Mouse (Mus musculus) hindbrain, embryonic 10.5 days (tissue): ENCODE results near the gene Prss40. TPM values are rescaled to one million over a fixed set of nuclear protein-coding genes. Genes with fewer than 3 reads are reported as not detected.

Source experiments
- DNase-seq: peaks from one replicate; pipeline ENCODE4 v3.0.0-alpha.2; 2017; ENCODE audit warnings: low spot score
- H3K27ac ChIP-seq: fragments of 300-500 bp; sonication (generic); 2 replicates; pipeline ENCODE4 v1.5.1; 2016; ENCODE audit warnings: mild to moderate bottlenecking, moderate library complexity
- H3K27me3 ChIP-seq: fragments of 300-500 bp; sonication (generic); 2 replicates; pipeline ENCODE4 v1.6.1; 2016; ENCODE audit warnings: mild to moderate bottlenecking; ENCODE audit not compliant: poor library complexity, insufficient read depth, severe bottlenecking
- H3K36me3 ChIP-seq: fragments of 300-500 bp; sonication (generic); 2 replicates; pipeline ENCODE4 v1.6.1; 2016; ENCODE audit warnings: mild to moderate bottlenecking, moderate library complexity
- H3K4me1 ChIP-seq: fragments of 300-500 bp; sonication (generic); replicated peaks from 2 replicates; pipeline ENCODE4 v1.6.1; 2016; ENCODE audit warnings: mild to moderate bottlenecking
- H3K4me3 ChIP-seq: fragments of 300-500 bp; sonication (generic); 2 replicates; pipeline ENCODE4 v1.5.1; 2016; ENCODE audit warnings: mild to moderate bottlenecking, moderate library complexity
- H3K9me3 ChIP-seq: fragments of 300-500 bp; sonication (generic); 2 replicates; pipeline ENCODE4 v1.6.1; 2016; ENCODE audit warnings: mild to moderate bottlenecking, moderate library complexity
- WGBS: fragments of 180-500 bp; shearing (Covaris S2); methylation state at CpG from one replicate; pipeline ENCODE4 v1.1.7; 2016; 5-methylcytosine and 5-hydroxymethylcytosine counted together
- polyA plus RNA-seq: library from polyadenylated mRNA; unstranded; fragments of >200 nt; fragmentation: Nextera tagmentation; extraction: Ambion mirVana; gene quantifications from 2 replicates; pipeline ENCODE4 v1.2.1, GENCODE M21; 2016

Prss40 gene
- polyA plus RNA-seq, result not detected in 2 replicates

DNA sequence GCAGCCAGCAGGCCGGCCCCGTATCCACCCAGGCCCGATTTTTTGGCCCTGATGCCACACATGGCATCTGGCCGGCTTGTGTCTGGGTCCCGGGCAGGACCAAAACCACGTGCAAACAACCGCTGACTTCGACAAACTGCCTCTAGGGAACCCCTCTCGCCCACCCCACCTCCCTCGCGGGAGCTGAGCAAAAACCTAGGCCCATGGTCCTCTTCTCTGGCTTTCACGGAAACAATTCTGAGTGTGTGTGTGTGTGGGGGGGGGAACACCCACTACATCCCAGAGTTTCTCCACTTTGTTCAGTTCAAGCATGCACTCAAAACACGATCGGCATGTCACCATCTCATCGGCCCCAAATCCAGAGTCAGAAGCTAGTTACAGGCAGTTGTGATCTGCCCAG is at the start of gene Prss40:
Gene Prss40 (minus strand): TSS at position 101 of the 400 bp plus-strand sequence.
- 87% methylated on average over 15 of the region's 15 CpGs for WGBS
- Histone ChIP-seq H3K9me3 (no peaks in the 10 kb centered on the region), H3K36me3 (no peaks in the 10 kb centered on the region), H3K27ac (no peak within 1 kb of the TSS), H3K4me1 (no peaks in the 10 kb centered on the region), H3K27me3 (no peaks in the 10 kb centered on the region), H3K4me3 (no peak within 1 kb of the TSS)
- no peak for DNase-seq

DNA sequence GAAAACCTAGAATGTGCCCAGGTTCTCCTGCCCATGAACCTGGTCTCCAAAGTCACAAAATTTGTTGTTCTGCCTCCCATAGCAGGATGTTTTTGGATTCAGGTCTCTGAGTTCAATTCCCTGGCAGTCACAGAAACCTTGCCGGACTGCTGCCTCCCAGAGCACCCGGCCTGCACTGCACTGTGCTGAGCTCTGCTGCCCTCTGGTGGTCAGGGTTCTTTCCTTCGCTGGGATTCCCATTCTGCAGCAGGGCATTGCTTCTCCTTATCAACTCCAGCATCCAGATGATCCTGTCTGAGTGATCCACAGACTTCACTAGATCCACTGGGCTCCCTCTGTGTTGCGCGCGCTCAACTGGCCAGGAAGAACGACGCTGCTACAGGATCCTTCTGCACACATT is 41.6 kb upstream of the Prss40 start:
- Histone ChIP-seq H3K4me1 (no peaks in the 10 kb centered on the region), H3K27ac (no peak overlapping the region), H3K9me3 (no peaks in the 10 kb centered on the region), H3K4me3 (no peak overlapping the region), H3K36me3 (no peaks in the 10 kb centered on the region), H3K27me3 (no peaks in the 10 kb centered on the region)
- peak; percentile 83 for DNase-seq
- whole genome bisulfite sequencing, result 14% methylated on average over 8 of the region's 8 CpGs

DNA sequence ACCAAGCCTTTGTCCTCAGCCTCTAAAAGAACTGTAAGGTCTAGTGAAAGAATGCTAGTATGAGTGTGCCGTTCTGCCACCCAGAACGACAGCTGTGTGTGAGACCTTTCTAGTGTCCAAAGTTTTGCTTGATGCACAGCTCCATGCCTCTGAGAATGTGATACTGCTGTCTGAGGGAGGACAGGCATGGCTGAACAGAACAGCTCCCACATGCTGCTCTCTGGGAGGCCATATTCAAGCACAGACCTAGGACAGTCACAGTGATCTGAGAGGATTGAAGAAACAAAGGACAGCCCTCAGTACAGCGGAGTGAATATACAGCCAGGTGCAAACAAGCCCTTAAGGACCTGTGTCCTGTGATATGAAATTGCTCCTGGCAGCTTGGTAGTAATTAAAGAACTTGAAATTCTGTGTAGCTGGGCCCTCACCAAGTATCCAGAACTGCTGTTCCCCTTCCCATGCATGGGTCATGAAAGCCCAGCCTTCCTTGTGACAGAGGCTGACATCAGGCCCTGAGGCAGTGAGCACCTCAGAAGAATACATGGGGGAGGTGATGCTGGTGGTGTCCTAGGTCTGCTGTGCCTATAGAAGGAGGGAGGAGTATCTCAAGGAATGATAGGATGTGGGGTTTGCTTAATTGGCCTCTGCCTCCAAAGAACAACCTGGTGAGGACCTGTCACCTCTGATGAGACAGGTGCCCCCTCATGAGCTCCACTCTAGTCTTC is 40.7 kb upstream of the Prss40 start:
- Histone ChIP-seq H3K4me3 (no peak overlapping the region), H3K27ac (no peak overlapping the region), H3K36me3 (no peaks in the 10 kb centered on the region), H3K4me1 (no peaks in the 10 kb centered on the region), H3K27me3 (no peaks in the 10 kb centered on the region), H3K9me3 (no peaks in the 10 kb centered on the region)
- no peak for DNase-seq
- 76% methylated on average over 3 of the region's 3 CpGs for WGBS

DNA sequence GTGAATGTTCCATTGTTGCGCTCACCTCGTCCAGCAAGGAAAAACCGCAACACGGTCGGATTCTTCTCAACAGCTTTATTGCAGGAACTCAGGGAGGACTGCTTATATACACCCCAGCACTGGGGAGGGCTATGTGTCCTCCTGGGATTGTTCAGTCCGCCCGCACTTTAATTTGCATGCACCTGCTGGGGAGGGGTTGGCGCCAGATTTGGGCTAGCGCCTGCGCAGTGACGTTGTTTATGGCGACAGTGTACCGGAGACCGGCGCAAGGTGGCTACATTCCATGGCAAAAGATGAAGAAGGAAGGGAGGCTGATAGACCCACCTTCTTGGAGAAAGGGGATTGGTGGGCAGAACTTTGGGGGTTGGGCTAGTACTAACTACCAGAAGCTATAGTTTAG is 39.3 kb upstream of the Prss40 start:
- WGBS, result 74% methylated on average over 15 of the region's 15 CpGs
- no peaks in the 10 kb centered on the region for H3K4me1 ChIP-seq
- peaks cover 4% of the 10 kb centered on the region; the same call in 1 of the 2 replicates for H3K9me3 ChIP-seq
- H3K36me3 ChIP-seq, result no peaks in the 10 kb centered on the region
- no peaks in the 10 kb centered on the region for H3K27me3 ChIP-seq
- no peak overlapping the region for H3K4me3 ChIP-seq
- no peak for DNase-seq
- no peak overlapping the region for H3K27ac ChIP-seq

DNA sequence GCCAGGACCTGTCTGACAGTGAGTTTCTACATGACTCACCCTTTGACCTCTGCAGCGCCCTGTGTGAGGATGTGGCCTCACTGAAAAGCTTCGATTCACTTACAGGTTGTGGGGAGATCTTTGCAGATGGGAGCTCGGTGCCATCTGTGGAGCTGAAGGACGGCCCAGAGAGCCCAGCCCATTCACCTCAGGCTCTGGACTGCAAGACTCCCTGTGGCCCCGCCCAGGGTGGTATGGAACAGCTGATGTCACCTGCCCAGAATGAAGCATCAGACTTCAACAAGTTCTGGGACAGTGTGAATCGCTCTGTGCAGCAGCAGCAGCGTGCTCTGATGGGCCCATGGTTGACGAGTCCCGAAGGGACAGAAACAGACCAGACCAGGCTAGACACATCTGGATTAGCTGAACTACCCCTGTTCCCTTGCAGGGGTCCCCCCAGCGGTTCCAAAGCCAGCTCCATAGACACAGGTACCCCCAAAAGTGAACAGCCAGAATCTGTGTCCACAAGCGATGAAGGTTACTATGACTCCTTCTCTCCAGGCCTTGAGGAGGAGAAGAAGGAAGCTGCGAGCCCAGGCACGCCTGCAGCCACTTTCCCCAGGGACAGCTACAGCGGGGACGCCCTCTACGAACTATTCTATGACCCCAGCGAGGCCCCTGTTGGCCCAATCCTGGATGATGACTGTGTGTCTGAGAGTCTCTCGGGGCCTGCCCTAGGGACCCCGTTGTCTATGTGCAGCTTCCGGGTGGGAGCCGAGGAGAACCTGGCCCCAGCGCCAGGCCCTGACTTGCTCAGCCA is 26.8 kb upstream of the Prss40 start:
- Histone ChIP-seq H3K27ac (no peak overlapping the region), H3K27me3 (no peaks in the 10 kb centered on the region), H3K4me1 (no peaks in the 10 kb centered on the region), H3K36me3 (no peaks in the 10 kb centered on the region), H3K9me3 (no peaks in the 10 kb centered on the region), H3K4me3 (no peak overlapping the region)
- 85% methylated on average over 22 of the region's 22 CpGs for WGBS
- no peak for DNase-seq

DNA sequence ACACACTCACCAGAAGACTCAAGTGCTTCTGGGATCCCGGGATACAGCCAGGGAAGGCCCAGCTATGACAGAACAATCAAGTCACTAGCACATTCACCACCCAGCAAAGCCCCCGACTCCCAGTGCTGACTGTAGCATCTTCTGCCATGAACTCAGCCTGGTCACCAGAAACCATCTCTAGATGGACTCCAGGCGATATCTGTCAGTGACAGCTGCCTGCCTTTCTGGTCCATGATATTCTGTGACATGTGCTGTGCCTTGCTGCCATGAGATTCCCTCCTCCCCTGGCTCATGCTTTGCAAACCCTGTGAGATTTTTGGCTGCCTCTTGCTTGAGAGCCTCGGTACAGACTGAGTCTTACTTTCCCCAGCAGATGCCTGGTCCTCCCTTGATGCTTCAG is 24.0 kb upstream of the Prss40 start:
- peaks cover 5% of the 10 kb centered on the region; the same call in 1 of the 2 replicates for H3K4me1 ChIP-seq
- no peaks in the 10 kb centered on the region for H3K36me3 ChIP-seq
- peaks cover 19% of the 10 kb centered on the region; the same call in 1 of the 2 replicates for H3K27me3 ChIP-seq
- no peak overlapping the region for H3K27ac ChIP-seq
- no peak for DNase-seq
- H3K9me3 ChIP-seq, result no peaks in the 10 kb centered on the region
- 80% methylated on average over 4 of the region's 4 CpGs for WGBS
- no peak overlapping the region for H3K4me3 ChIP-seq

DNA sequence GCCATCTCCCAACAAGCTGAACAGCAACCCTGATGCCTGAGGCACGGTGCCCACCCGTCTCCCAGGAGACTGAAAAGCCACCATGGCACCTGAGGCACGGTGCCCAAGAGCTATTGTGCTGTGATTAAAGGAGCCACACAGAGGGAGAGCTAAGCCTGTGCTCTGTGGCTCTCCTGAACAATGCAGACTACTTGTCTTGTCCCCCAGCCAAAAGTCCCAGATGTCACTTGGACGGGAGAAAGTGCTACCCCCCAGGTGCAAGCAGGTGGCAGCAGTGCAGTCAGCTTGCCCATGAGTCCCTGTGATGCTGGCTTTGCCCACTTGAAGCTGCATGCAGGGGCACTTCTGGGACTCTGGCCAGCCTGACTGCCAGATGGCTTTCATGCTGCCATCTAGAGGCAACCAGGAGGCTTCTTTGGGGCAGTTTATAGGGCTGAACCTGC is 23.1 kb upstream of the Prss40 start:
- Histone ChIP-seq H3K4me1 (peaks cover 14% of the 10 kb centered on the region; the same call in 1 of the 2 replicates), H3K4me3 (no peak overlapping the region), H3K27me3 (peaks cover 26% of the 10 kb centered on the region), H3K36me3 (no peaks in the 10 kb centered on the region), H3K27ac (no peak overlapping the region), H3K9me3 (no peaks in the 10 kb centered on the region)
- no peak for DNase-seq
- WGBS, result 20% methylated on average over 4 of the region's 4 CpGs

DNA sequence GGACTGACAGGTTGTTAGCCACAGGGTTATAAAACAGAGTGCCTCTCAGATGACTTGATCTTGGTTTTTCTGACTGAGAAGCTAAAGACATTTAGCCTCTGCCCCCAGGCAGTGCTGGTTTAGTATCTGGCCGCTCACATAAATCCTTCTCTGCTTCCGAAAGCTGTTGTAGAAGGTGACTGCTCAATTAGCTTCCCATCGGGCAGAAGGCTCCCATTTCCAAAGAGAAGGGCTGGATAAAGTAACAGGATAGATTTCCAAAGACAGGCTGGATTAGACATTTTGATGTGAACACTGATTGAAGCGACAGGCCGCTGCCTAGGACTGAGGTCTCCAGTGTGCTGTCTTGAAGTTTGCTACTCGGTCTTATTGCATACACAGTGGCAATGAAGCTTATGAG is 21.5 kb upstream of the Prss40 start:
- 86% methylated on average over 6 of the region's 6 CpGs for WGBS
- no peak overlapping the region for H3K27ac ChIP-seq
- H3K9me3 ChIP-seq, result no peaks in the 10 kb centered on the region
- peaks cover 16% of the 10 kb centered on the region; the same call in 1 of the 2 replicates for H3K4me1 ChIP-seq
- H3K27me3 ChIP-seq, result peaks cover 42% of the 10 kb centered on the region
- no peak overlapping the region for H3K4me3 ChIP-seq
- DNase-seq, result no peak
- no peaks in the 10 kb centered on the region for H3K36me3 ChIP-seq

DNA sequence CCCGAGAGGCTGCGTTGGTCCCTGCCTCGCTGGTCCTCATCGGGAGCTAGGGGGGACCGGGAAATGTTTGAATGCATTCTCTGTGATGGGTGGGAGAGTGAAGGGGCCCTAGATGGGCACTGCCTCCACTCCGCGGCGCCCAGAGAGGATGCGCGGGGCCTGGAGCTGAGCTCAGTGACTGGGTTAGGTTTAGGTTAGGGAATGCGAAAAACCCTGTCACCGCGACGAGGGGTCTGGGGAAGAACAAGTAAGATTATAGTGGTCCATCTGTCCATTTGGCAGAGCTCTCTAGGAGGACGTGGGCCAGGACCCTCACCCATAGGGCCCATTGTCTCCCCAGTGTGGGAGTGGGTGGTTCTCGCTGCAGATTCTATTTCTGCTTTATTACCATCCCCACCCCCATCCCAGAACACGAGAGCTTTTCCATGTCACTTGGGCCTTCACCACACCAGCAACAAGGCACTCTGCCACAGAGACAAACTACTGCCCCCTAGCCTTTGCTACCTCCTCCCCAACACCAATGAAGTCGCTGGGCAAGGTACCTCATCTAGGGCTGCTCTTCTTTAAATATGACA is 19.1 kb upstream of the Prss40 start:
- Histone ChIP-seq H3K27me3 (peaks cover 42% of the 10 kb centered on the region), H3K4me1 (peaks cover 16% of the 10 kb centered on the region; the same call in 1 of the 2 replicates), H3K9me3 (no peaks in the 10 kb centered on the region), H3K36me3 (no peaks in the 10 kb centered on the region), H3K27ac (peak overlapping the region; percentile 76), H3K4me3 (peak overlapping the region; percentile 60)
- DNase-seq, result no peak
- 2% methylated on average over 18 of the region's 18 CpGs for WGBS

DNA sequence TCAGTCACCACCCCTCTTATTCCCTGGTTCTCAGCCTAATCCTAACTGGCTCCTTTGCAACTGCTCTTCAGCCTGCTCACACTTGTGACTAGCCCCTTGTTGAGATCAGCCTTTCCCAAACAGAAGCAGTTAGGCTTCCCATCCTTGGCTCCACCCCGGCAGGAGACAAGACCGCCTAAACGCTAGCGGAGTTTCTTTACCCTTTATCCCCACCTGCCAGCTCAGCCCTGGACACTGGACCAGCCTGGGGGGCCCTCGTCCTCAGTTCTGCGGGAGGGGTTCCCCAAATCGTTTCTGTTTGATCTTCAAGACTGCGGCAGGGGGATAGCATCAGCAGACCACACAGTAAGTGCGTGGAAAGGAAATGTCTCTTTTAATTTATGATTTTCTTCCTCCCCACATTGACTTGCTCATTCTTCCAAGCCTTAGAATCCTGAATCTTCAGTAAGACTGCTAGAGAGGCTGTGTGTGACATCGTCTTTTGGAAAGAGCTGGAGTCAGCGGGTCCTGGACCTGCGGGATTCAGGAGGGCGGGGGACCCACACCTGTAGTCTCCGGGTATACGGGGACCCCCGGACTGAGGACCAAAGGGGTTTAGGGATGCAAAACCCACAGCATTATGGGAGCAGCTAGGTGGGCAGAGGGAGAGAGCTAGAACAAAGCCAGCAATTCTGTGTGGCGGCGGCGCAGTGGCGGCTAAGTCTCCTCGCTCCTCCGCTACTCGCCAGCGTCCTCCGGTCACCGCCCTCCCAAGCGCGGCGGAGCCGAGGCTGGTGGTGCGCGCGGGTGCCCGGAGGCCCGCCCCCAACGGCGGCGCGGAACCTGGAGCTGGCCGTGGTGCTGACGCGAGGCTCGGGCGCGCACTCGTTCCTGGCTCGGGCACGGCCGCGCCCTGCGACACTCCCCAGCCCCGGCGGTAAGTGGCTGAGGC is 18.4 kb upstream of the Prss40 start, which contains the start of gene Amer3:
Gene Amer3 (plus strand): TSS at position 807 of the 931 bp plus-strand sequence.
- Histone ChIP-seq H3K9me3 (no peaks in the 10 kb centered on the region), H3K27ac (peak within 1 kb of the TSS; percentile 76), H3K4me3 (peak within 1 kb of the TSS; percentile 60), H3K27me3 (peaks cover 42% of the 10 kb centered on the region), H3K4me1 (peaks cover 16% of the 10 kb centered on the region; the same call in 1 of the 2 replicates), H3K36me3 (no peaks in the 10 kb centered on the region)
- WGBS, result under 1% methylated on average over 53 of the region's 53 CpGs
- DNase-seq, result peak; percentile 83

DNA sequence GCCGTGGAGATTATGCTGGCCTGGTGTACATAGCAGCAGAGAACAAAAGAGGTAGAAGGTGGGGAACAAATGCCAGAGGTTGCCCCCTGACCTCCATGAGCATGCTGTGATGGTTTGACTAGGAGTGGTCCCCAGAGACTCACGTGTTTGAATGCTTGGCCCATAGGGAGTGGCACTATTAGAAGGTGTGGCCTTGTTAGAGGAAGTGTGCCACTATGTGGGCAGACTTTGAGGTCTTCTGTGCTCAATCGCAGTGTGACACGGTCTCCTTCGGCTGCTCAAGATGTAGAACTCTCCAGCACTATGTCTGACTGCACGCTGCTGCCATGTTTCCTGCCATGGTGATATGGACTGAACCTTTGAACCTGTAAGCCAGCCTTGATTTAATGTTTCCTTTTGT is 12.5 kb upstream of the Prss40 start:
- Histone ChIP-seq H3K4me1 (no peaks in the 10 kb centered on the region), H3K4me3 (no peak overlapping the region), H3K9me3 (no peaks in the 10 kb centered on the region), H3K36me3 (no peaks in the 10 kb centered on the region), H3K27me3 (peaks cover 10% of the 10 kb centered on the region), H3K27ac (no peak overlapping the region)
- no peak for DNase-seq
- WGBS, result 83% methylated on average over 6 of the region's 6 CpGs

DNA sequence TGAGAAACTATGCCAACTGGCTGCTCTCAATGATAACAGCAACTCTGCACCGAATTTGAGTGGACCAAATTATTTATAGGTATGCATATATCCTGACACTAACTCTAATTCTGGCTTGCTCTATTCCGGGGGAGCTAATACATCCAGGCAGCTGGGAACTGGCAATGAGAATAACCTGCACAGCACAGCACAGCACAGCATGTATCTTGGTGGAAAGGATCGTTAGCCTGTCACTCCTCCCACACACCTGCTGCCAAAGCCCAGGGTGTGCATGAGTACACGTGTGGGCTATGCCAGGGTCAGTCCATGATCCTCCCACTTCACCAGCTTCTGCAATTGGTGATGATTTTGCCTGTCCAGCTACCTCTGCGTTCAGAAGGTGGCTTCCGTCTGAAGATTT is 10.7 kb upstream of the Prss40 start:
- Histone ChIP-seq H3K9me3 (peaks cover 3% of the 10 kb centered on the region; the same call in 1 of the 2 replicates), H3K4me1 (no peaks in the 10 kb centered on the region), H3K4me3 (no peak overlapping the region), H3K36me3 (no peaks in the 10 kb centered on the region), H3K27ac (no peak overlapping the region), H3K27me3 (no peaks in the 10 kb centered on the region)
- WGBS, result 85% methylated on average over 6 of the region's 6 CpGs
- DNase-seq, result no peak
